In the genomic region with DNA sequence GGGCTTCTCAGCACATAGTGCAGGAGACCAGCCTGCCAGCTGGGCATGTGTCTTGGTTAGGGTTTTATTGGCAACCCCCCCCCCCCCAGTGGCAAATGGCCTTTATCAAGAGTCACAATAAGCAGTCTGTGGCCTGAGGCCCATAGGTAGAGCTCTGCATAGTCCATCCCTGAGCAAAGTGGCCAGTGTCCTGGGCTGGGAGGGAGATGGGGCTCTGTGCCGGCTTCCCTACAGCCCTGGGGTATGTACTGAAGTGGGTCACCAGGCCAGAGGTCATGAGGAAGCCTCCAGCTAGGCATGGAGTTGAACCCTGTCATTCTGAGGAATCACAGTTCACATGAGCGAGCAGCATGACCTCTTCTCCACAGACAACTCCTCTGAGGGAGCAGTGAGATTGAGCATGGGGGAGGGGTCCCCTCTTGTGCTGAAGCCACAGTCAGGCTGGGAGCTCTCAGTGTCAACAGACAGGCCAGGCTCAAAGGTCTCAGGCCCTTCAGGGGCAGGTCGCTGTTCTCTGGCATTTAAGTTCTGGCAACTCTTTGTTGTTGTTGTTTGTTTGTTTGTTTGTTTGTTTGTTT, we compare ENCODE assay signal across 22 mouse cellular contexts.
DNase-seq lines count a peak whose midpoint lies in the region; ATAC-seq and TF ChIP-seq lines count a peak whose summit lies in the region.
"Had no signal": no experiment of that assay in that cellular context is flagged by ENCODE, and none has a peak within 500 bp of the region (broad histone marks: within the 10 kb centered on the region; RNA-seq: fewer than 3 reads in every experiment).

No protein-coding gene starts in this region.

- H3K36me3 ChIP-seq in kidney, postnatal 0 days (ENCODE audit: insufficient read depth, low read length), result no peaks in the 10 kb centered on the region
- H3K36me3 ChIP-seq in stomach, embryonic 16.5 days (ENCODE audit: control insufficient read depth, insufficient read depth, low read length), result no peaks in the 10 kb centered on the region
- no peaks in the 10 kb centered on the region for H3K36me3 ChIP-seq in stomach, postnatal 0 days (ENCODE audit: control insufficient read depth, insufficient read depth, low read length)
- no peaks in the 10 kb centered on the region for H3K36me3 ChIP-seq in liver, embryonic 16.5 days (ENCODE audit: control insufficient read depth, insufficient read depth)
- H3K36me3 ChIP-seq in midbrain, embryonic 14.5 days (ENCODE audit: control insufficient read depth, insufficient read depth, low read length), result no peaks in the 10 kb centered on the region
- H3K36me3 ChIP-seq: embryonic facial prominence, embryonic 13.5 days; forebrain, embryonic 12.5 days; hindbrain, embryonic 13.5 days; liver, embryonic 15.5 days had no signal

- TF ChIP-seq EP300 in stomach, postnatal 0 days (optimal IDR thresholded peaks at IDR 0.05), result no peak

- H3K9me3 ChIP-seq in kidney, postnatal 0 days (replicated peaks; ENCODE audit: low read length), result no peaks in the 10 kb centered on the region
- H3K9me3 ChIP-seq in stomach, embryonic 16.5 days (replicated peaks; ENCODE audit: control insufficient read depth, low read length), result no peaks in the 10 kb centered on the region
- no peaks in the 10 kb centered on the region for H3K9me3 ChIP-seq in stomach, postnatal 0 days (ENCODE audit: control insufficient read depth, low read length)
- no peaks in the 10 kb centered on the region for H3K9me3 ChIP-seq in liver, embryonic 16.5 days (replicated peaks; ENCODE audit: control insufficient read depth, low read length)
- no peaks in the 10 kb centered on the region for H3K9me3 ChIP-seq in midbrain, embryonic 14.5 days (ENCODE audit: control insufficient read depth, low read length)
- H3K9me3 ChIP-seq: embryonic facial prominence, embryonic 13.5 days; forebrain, embryonic 12.5 days; hindbrain, embryonic 13.5 days; liver, embryonic 15.5 days had no signal

- 0 out of 2 replicates have a peak, but pooled peaks have one; percentile 29 for ATAC-seq in kidney, postnatal 0 days (replicated peaks; ENCODE audit: low FRiP score, low read depth)
- peak; percentile 16; the same call in 1 of the 2 replicates for ATAC-seq in stomach, embryonic 16.5 days (ENCODE audit: insufficient read depth, low FRiP score)
- ATAC-seq in stomach, postnatal 0 days (ENCODE audit: low FRiP score, low TSS enrichment), result no peak
- ATAC-seq in liver, embryonic 16.5 days (ENCODE audit: low read depth), result peak; percentile 39; the same call in 1 of the 2 replicates
- no peak for ATAC-seq in midbrain, embryonic 14.5 days (ENCODE audit: low FRiP score, low TSS enrichment)
- ATAC-seq: activated CD4-positive, CD25-positive, alpha-beta regulatory T cell, adult 4 months; inflammation-experienced regulatory T-cells, adult 6 months had no signal

- 49% methylated on average over 3 of the region's 3 CpGs for WGBS in kidney, postnatal 0 days
- 47% methylated on average over 3 of the region's 3 CpGs for WGBS in stomach, embryonic 16.5 days
- 71% methylated on average over 3 of the region's 3 CpGs for WGBS in stomach, postnatal 0 days
- 52% methylated on average over 3 of the region's 3 CpGs for WGBS in liver, embryonic 16.5 days (ENCODE audit: insufficient replicate concordance)
- 69% methylated on average over 3 of the region's 3 CpGs for whole genome bisulfite sequencing in midbrain, embryonic 14.5 days

- H3K27me3 ChIP-seq in kidney, postnatal 0 days (ENCODE audit: insufficient read depth, low read length), result no peaks in the 10 kb centered on the region
- no peaks in the 10 kb centered on the region for H3K27me3 ChIP-seq in stomach, embryonic 16.5 days (ENCODE audit: control insufficient read depth, insufficient read depth, low read length)
- H3K27me3 ChIP-seq in stomach, postnatal 0 days (ENCODE audit: control insufficient read depth, insufficient read depth, low read length), result no peaks in the 10 kb centered on the region
- no peaks in the 10 kb centered on the region for H3K27me3 ChIP-seq in liver, embryonic 16.5 days (ENCODE audit: control insufficient read depth, insufficient read depth, low read depth, low read length)
- H3K27me3 ChIP-seq in midbrain, embryonic 14.5 days (ENCODE audit: control insufficient read depth, insufficient read depth, low read length), result no peaks in the 10 kb centered on the region
- H3K27me3 ChIP-seq: embryonic facial prominence, embryonic 13.5 days; forebrain, embryonic 12.5 days; hindbrain, embryonic 13.5 days; liver, embryonic 15.5 days had no signal

- no peak overlapping the region for H3K4me3 ChIP-seq in kidney, postnatal 0 days (replicated peaks; ENCODE audit: low read depth, low read length)
- H3K4me3 ChIP-seq in stomach, embryonic 16.5 days (replicated peaks; ENCODE audit: low read length), result no peak overlapping the region
- H3K4me3 ChIP-seq in stomach, postnatal 0 days (ENCODE audit: low read depth, low read length), result no peak overlapping the region
- no peak overlapping the region for H3K4me3 ChIP-seq in liver, embryonic 16.5 days (ENCODE audit: low read depth, low read length)
- H3K4me3 ChIP-seq in midbrain, embryonic 14.5 days (replicated peaks; ENCODE audit: low read depth, low read length), result no peak overlapping the region
- H3K4me3 ChIP-seq: embryonic facial prominence, embryonic 13.5 days; erythroblast, embryonic 14.5 days; forebrain, embryonic 12.5 days; gastrocnemius, adult 2 months; hindbrain, embryonic 13.5 days; left cerebral cortex, adult 2 months; liver, embryonic 15.5 days had no signal

- H3K4me1 ChIP-seq in kidney, postnatal 0 days (replicated peaks; ENCODE audit: insufficient read depth, low read length), result no peaks in the 10 kb centered on the region
- no peaks in the 10 kb centered on the region for H3K4me1 ChIP-seq in stomach, embryonic 16.5 days (ENCODE audit: control insufficient read depth, insufficient read depth, low read length)
- H3K4me1 ChIP-seq in stomach, postnatal 0 days (replicated peaks; ENCODE audit: control insufficient read depth, insufficient read depth), result no peaks in the 10 kb centered on the region
- H3K4me1 ChIP-seq in liver, embryonic 16.5 days (ENCODE audit: control insufficient read depth, low read depth, low read length), result no peaks in the 10 kb centered on the region
- H3K4me1 ChIP-seq in midbrain, embryonic 14.5 days (ENCODE audit: control insufficient read depth, insufficient read depth, low read length), result no peaks in the 10 kb centered on the region
- H3K4me1 ChIP-seq: embryonic facial prominence, embryonic 13.5 days; forebrain, embryonic 12.5 days; hindbrain, embryonic 13.5 days had no signal

- H3K4me2 ChIP-seq in kidney, postnatal 0 days (ENCODE audit: low read length), result no peak overlapping the region
- no peak overlapping the region for H3K4me2 ChIP-seq in stomach, embryonic 16.5 days (ENCODE audit: low read depth, low read length)
- no peak overlapping the region for H3K4me2 ChIP-seq in stomach, postnatal 0 days (replicated peaks; ENCODE audit: low read depth)
- H3K4me2 ChIP-seq in liver, embryonic 16.5 days (ENCODE audit: low read depth, low read length), result no peak overlapping the region
- no peak overlapping the region for H3K4me2 ChIP-seq in midbrain, embryonic 14.5 days (ENCODE audit: low read length)
- H3K4me2 ChIP-seq: embryonic facial prominence, embryonic 13.5 days; forebrain, embryonic 12.5 days; hindbrain, embryonic 13.5 days; liver, embryonic 15.5 days; midbrain, embryonic 11.5 days had no signal

- no peak for DNase-seq in kidney, postnatal 0 days (ENCODE audit: low spot score)
- no peak for DNase-seq in kidney, adult 11 months
- no peak for DNase-seq in stomach, postnatal 0 days (ENCODE audit: low spot score)
- no peak for DNase-seq in cerebellum, postnatal 14 days
- no peak for DNase-seq in midbrain, embryonic 14.5 days
- DNase-seq: adrenal gland, postnatal 10 days; cerebellum, adult 8-10 months; gastrocnemius, adult 2 months; kidney, adult 8-10 months; lung, postnatal 10 days; thymus, postnatal 36 days had no signal

- no peak for TF ChIP-seq CTCF in kidney, postnatal 0 days (IDR thresholded peaks at IDR 0.05; ENCODE audit: low read depth)
- TF ChIP-seq CTCF in stomach, postnatal 0 days (IDR thresholded peaks at IDR 0.05; ENCODE audit: low read depth), result no peak

- H3K9ac ChIP-seq in kidney, postnatal 0 days (ENCODE audit: low read depth, low read length), result no peak overlapping the region
- no peak overlapping the region for H3K9ac ChIP-seq in stomach, embryonic 16.5 days (ENCODE audit: low read length)
- no peak overlapping the region for H3K9ac ChIP-seq in stomach, postnatal 0 days (ENCODE audit: low read length)
- H3K9ac ChIP-seq in liver, embryonic 16.5 days (ENCODE audit: low read depth, low read length), result no peak overlapping the region
- H3K9ac ChIP-seq in midbrain, embryonic 14.5 days (replicated peaks; ENCODE audit: low read length), result no peak overlapping the region
- H3K9ac ChIP-seq: embryonic facial prominence, embryonic 13.5 days; forebrain, embryonic 12.5 days; hindbrain, embryonic 13.5 days; liver, embryonic 15.5 days had no signal

- H3K27ac ChIP-seq in kidney, postnatal 0 days, result no peak overlapping the region
- no peak overlapping the region for H3K27ac ChIP-seq in stomach, embryonic 16.5 days (ENCODE audit: low read length)
- H3K27ac ChIP-seq in stomach, postnatal 0 days (replicated peaks), result no peak overlapping the region
- H3K27ac ChIP-seq in liver, embryonic 16.5 days (ENCODE audit: low read length), result no peak overlapping the region
- H3K27ac ChIP-seq in midbrain, embryonic 14.5 days (replicated peaks; ENCODE audit: low read depth, low read length), result no peak overlapping the region
- H3K27ac ChIP-seq: embryonic facial prominence, embryonic 13.5 days; forebrain, embryonic 12.5 days; gastrocnemius, adult 2 months; hindbrain, embryonic 13.5 days; left cerebral cortex, adult 2 months; liver, embryonic 15.5 days had no signal

Comparison
In these comparisons a context has a peak if more than half of its experiments do, and no peak if none do; other contexts are left out.
1. ATAC-seq: peak in kidney, postnatal 0 days (single experiment), stomach, embryonic 16.5 days (single experiment) and liver, embryonic 16.5 days (single experiment); none in stomach, postnatal 0 days (single experiment) and midbrain, embryonic 14.5 days (single experiment).